Mouse (Mus musculus): ENCODE measurements around the gene Gal3st3. TPM values are rescaled to one million over a fixed set of nuclear protein-coding genes. Genes with fewer than 3 reads are reported as not detected.

Gene Gal3st3
- 10 to 100 TPM; 22.3 to 32.9 (median 25.1) TPM for total RNA-seq (2022)

DNA sequence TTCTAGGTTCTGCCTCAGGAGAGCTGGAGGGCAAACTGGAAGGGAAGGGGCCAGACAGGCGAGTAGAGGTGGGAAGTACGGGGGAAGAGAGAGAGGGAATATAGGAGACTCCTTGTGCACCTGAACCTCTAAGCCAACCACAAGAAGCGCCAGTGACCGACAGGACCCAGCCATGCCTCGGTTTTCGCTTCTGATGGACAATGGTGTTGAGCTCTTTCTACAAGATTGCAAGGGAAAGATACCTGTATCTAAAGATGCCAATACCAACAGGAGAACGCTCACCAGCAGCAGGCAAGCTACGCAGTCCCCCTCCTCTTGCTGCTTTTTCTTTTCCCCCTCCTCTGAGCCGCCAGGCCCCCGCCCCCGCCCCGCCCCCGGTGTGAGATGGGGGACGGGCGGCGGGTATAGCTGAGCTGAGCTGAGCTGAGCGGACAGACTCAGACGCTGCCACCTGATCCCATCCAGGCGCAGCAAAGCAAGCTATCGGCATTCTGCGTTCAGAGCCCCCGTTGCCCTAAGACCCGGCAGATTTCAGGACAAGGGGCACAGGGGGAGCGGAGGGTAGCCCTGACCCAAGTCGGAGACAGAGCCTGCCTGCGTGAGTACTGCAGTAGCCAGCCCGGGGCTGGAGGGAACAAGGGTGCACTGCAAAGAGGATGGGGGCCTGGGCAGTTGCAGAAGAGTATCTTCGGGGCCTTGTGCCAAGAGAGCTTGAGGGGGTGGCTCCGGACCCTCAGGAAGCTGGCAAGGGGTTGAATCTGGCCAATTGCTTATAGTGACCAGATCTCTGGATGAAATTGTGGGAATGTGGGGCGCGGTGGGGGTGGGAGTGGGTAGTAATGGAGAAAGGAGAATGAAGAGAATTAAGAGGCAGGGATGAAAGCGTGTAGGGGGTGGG is at the start of gene Gal3st3:
Gene Gal3st3, plus strand, starts transcription at position 429 of the 898 bp plus-strand sequence.
- no peak for DNase-seq (ENCODE audit: low spot score)

DNA sequence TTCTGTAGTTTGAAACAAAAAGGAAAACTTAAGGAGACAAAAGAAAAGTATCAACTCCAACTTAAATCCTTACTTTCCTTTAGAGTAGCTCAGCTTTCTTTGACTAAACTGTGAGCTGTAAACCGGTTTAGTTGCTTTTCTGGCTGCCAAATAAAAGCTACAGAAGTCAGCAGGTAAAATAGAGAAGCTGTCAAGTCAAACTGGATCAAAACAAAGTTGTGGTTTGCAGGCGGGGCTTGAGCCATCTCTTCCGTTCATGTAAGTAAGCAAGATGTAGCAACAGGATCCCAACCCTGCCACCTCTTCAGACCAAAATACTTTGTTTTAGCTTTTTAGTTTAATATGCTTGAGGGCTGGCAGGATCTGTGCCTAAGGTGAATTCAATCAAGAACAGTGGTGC is 41.0 kb upstream of the Gal3st3 start:
- DNase-seq (ENCODE audit: low spot score) = no peak

GRCm38 (mm10) chr19:5267015-5267414 is 31.1 kb upstream of the Gal3st3 start:
- no peak for DNase-seq (ENCODE audit: low spot score)

DNA sequence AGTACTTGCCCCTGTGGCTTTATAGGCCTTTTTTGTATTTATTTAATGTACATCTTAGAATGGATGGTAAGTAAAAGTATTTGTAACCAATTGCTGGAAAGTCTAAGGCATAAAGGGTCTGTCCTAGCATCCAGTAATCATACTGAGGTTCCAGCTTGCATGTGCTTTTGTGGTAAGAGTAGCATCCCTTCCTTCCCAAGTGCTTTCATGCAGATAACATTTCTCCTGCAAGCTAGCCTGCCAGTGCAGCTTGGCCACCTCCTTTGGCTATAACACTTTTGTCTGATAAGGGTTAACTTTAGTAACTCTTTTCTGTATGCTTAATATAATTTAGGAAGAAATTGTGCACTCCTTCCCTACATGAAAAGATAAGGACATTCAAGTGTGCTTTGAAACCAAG is 30.1 kb upstream of the Gal3st3 start:
- no peak for DNase-seq (ENCODE audit: low spot score)

DNA sequence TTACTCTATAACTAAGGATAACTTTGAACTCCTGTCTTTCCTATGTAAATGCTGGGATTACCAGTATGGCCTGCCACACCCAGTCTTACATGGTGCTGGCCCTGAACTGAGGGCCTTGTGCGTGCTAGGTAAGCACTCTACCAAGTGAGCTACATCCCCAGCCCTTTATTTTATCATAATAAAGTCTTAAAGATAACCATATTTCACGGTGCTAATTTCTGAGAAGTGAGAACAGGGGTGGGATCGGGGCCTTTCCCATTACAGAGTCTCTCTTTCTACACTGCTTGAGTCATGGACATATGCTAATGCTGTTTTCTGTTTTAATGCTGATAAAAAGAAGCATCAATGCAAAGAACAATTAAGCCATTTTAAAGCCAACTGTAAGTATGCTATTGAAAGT is 29.3 kb upstream of the Gal3st3 start:
- DNase-seq (ENCODE audit: low spot score) = no peak

- no peak for DNase-seq (ENCODE audit: low spot score)
Observed at GRCm38 (mm10) chr19:5269392-5269791, 28.7 kb upstream of the Gal3st3 start.

DNA sequence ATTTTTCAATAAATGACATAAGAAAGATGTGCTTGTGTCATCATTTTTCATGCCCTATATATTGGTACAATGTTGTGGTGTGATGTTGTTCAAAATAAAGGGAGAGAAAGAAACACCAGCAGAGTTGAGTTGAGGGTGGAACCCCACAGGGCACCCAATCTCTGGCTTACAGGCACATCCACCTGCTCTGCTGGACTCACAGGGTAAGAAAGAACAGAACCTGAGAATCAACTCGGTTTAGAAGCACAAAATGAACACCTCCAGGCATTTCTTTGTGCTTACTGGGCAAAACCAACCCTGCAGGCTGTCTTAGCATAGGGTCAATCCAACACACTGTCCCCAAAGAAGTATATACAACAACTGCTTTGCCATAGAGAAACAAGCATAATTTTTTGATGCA is 26.7 kb upstream of the Gal3st3 start:
- no peak for DNase-seq (ENCODE audit: low spot score)

GRCm38 (mm10) chr19:5272326-5272795 is 25.8 kb upstream of the Gal3st3 start:
- no peak for DNase-seq (ENCODE audit: low spot score)

DNA sequence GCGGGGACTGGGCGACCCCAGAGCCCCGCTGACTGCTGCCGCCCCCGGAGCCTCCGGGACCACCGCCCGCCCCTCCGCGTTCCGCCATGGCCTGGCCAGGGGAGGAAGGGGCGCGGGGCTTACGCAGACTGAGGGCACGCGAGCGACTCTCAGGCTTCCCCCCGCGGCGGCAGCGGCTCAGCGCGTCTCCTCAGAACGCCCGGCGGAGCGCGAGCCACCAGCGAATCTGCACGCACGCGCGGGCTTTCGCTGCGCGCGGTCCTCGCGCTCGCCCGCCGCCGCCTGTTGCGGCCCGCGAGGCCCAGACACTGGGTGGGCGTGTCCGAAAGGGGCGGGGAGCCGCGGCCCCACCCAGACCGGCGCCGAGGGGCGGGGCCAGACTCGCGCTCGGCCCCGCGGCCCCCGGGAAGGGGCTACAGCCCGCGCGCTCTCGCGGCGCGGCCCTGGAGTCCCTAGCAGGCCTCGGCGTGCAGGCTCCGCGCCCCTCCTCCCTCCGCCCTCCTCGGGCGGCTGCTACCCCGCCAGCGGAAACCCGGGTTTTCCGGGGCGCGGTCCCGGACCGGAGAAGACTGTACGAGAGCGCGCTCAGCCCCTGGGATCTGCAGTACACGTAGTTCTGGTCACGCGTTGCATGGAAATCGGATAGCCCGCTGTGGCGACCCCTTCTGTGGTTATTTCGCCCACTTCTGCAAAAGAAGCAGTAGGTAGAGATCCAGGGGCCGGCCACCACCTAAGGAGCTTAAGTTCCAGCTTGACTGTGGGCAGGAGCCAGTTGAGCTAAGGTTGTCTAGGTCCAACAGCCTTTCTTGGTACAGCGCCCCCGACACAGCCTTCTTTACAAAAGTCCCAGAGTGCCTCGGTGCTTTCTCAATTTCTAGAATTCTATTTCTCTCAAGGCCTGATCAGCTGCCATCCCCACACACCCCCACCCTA is 25.1 kb upstream of the Gal3st3 start, which contains the start of gene Pacs1:
Gene Pacs1, minus strand, starts transcription at position 319 of the 933 bp plus-strand sequence.
- DNase-seq (ENCODE audit: low spot score) = peak; percentile 88

GRCm38 (mm10) chr19:5273916-5274315 is 24.2 kb upstream of the Gal3st3 start:
- peak; percentile 43 for DNase-seq (ENCODE audit: low spot score)

GRCm38 (mm10) chr19:5274641-5275040 is 23.5 kb upstream of the Gal3st3 start:
- DNase-seq (ENCODE audit: low spot score) = no peak

- DNase-seq (ENCODE audit: low spot score) = no peak
Observed at GRCm38 (mm10) chr19:5275736-5276135, 22.4 kb upstream of the Gal3st3 start.

DNA sequence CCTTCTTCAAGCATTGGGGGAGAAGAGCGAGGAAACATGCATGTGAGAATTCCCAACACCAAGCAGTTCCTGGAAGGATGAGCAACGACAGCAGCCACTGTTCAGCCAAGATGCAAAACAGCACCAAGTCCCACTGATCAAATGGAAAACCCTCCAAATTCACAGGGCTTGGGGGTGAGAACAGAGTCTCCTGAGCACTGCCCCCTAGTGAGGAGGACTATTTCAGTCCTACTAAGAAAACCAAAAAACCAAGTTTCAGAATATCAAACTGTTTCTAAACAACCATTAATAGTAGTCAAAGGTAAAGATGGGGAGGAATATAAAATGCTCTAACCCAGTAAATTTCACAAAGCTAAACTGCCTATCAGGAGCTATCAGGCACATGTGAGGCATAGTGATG is 21.6 kb upstream of the Gal3st3 start:
- DNase-seq (ENCODE audit: low spot score) = no peak

GRCm38 (mm10) chr19:5277140-5277539 is 21.0 kb upstream of the Gal3st3 start:
- no peak for DNase-seq (ENCODE audit: low spot score)

DNA sequence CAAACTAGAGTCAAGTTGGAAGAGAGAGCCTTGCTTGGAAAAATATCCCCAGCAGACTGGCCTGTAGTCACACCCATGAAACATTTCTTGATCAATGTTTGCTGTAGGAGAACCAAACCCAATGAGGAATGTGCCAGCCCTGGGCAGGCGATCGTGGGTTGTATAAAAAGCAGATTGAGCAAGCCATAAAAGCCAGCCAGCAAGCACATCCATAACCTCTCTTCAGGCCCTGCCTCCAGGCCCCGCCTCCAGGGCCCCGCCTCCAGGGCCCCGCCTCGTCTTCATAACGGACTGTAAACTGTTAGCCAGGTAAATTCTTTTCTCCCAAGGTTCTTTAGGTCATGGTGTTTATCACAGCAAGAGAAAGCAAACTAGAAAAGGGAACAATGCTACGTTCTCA is 19.8 kb upstream of the Gal3st3 start:
- DNase-seq (ENCODE audit: low spot score) = no peak

DNA sequence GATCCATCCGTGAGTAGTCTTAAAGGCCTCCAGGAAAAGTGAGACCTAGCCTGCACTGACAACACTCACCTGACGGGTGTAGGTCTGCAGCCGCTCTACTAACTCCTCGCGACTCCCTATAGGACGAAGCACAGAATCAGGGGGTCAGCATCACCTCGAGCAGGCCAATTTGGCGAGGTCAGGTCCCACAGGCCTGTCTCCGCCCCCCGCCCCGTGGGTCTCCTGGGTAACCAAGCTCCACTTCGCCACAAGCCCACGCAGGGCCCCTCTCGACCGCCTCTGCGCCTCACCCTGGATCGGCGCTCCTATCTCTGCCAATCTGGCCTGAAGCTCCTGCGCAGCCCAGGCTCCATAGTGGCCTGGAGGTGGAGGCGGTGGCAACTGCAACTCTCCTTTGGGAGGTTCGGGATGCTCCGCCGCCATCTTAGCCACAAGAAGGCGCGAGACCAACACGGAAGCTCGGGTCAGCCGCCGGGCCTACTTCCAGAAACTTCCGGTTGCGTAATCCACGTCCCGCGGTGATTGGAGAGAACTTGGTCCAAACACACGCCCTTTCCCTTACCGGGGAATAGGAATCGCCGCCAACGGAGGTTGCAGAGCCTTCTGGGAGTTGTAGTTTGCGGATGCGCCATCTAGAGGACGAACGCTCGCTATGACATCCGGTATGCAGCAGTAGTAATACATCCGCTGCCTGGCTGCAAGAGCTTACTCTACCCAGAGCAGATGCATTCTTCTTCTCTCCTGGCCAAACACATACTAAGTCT is 3.0 kb upstream of the Gal3st3 start, which contains the start of gene Sf3b2:
Gene Sf3b2, minus strand, starts transcription at position 484 of the 764 bp plus-strand sequence.
- peak; percentile 99 for DNase-seq (ENCODE audit: low spot score)

GRCm38 (mm10) chr19:5295736-5296075 is 2.4 kb upstream of the Gal3st3 start:
- DNase-seq (ENCODE audit: low spot score) = no peak

GRCm38 (mm10) chr19:5296630-5297029 is 1.5 kb upstream of the Gal3st3 start:
- no peak for DNase-seq (ENCODE audit: low spot score)

DNA sequence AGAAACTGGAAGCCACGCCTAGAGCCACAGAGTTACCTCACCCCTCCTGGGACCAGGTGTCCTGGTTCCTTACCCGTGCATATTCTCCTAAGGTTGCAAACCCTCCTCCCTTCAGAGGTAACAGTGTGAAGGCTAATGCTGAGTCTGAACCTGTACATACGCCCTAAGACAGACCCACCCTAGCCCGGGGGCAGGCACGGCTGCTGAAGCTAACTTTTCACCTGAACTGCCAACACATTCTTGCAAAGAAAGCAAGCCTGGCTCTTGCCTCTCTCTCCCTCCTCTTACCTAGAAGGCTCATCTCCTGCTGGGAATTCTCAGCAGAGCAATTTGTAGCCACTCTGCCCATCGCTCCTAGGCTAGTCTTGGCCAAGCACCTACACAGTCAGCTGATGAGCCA is 2.5 kb downstream of the Gal3st3 start:
- DNase-seq (ENCODE audit: low spot score) = no peak

DNA sequence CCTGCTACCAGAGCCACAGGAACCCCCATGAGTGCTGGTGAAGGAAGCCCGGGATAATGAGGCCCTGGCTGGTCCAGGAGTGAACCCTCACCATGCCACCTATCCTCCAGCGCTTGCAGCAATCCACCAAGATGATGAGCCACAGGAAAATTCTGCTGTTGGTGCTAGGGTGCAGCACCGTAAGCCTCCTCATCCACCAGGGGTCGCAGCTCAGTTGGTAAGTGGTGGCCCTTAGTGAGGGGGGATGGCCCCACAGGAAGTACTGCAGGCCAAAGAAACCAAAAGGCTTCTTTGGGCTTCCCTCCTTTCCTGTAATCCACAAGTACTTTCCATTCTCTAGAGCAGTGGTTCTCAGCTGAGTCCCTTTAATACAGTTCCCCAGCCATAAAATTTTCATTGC is 4.3 kb downstream of the Gal3st3 start:
- peak; percentile 48 for DNase-seq (ENCODE audit: low spot score)

GRCm38 (mm10) chr19:5306279-5306678 is 8.1 kb downstream of the Gal3st3 start:
- no peak for DNase-seq (ENCODE audit: low spot score)

Measured in heart, adult 8-10 months (tissue).